Mouse (Mus musculus): ENCODE data around the gene Car9.
"Not testable (repeated sequence)": the region's sequence is repeated elsewhere in the genome, so short reads cannot be mapped to it uniquely, and the experiment has no call there.

Gene Car9

GRCm38 (mm10) chr4:43506536-43507185 lies at the start of gene Car9:
Car9 (plus strand) TSS chr4:43506966.
- no peak for DNase-seq (ENCODE audit: low read depth, low spot score)

DNA sequence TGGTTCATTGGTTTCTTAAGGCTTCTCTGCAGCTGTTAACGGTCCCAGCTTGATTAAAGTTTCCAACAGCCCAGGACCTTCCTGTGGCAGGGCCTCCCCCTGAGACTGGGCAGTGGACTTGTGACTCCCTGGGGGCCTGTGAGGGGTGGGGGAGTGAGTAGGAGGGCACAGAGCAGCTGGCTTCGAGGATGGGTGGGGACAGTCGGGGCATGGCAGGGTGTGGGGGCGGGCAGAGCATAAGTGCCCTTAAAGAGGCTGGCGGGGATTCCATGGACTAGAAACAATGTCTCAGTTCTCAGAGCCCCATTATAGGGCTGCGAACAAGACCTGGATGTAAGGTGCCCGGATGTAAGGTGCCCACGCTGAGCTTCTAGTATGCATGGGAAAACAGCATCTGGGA lies 49.6 kb upstream of the Car9 start:
- no peak for DNase-seq (ENCODE audit: low read depth, low spot score)

DNA sequence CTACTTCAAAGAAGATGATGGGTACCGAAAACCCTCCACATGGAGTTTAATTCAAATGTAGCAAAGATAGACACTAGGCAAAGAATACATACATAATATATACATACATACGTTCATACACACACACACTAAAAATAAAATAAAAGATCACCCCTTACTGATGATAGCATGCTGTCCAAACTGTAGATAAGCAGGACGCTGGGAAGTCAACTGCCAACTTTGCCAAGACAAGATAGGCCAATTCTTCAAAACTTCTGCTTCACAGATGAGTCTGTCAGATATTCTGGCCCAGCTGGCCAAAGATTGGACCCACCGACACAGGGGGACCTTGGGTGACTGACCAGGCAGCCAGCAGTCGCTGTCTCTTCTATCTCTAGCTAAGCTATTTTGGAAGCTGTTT lies 43.7 kb upstream of the Car9 start:
- DNase-seq (ENCODE audit: low read depth, low spot score) = no peak

DNA sequence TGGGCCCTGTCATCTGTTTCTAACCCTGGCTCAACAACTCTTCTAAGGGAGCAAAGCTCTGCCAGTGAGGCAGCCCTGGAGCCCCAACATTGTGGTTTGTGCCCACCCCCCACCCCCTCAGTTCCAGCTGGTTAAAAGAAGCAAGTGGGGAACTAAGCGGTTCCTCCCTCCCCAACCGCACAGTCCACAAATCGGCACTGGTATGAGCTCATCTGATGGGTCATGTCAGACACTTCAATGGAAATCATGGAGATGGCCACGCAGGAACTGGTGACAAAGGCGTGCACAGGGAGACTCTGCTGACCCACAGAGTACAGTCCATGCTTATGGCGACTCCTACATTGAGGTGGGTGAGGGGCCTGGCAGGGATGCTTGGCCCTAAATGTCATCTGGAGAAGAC lies 40.8 kb upstream of the Car9 start:
- no peak for DNase-seq (ENCODE audit: low read depth, low spot score)

DNA sequence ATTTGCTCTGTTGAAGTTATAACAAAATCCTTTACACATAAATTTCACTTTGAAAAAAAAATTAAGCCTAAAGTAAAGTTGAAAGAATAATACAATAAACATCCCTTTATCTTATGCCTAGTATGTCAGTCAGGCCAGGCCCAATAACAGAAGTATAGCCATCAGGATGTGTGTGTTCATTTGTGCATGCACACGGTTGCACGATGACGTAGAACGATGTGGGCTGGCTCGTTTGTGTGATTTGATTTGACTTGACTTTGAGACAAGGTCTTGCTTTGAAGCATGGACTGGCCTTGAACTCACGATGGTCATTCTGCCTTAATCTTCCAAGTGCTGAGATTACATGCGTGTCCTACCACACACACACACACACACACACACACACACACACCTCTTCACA lies 39.9 kb upstream of the Car9 start:
- DNase-seq (ENCODE audit: low read depth, low spot score) = no peak

- no peak for DNase-seq (ENCODE audit: low read depth, low spot score)
Observed at GRCm38 (mm10) chr4:43470301-43470700, 36.5 kb upstream of the Car9 start.

DNA sequence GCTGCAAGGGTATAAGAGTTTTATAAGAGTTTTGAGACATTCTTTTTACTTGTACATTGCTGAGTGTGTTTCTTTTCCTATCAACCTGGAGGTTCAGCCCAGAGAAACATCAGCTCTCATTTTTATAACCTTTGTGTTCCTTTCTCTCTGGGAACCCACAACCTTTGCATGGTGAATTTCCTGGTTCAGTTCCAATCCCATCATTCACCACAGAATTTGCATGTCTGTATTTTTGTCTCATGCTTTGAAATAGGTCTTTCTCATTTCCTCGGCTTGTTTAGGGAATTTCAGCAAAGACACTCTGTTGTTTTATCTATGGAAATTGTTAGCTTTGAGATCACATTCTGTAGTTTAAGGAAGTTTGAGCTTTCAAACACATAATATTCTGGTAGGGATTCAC lies 33.1 kb upstream of the Car9 start:
- DNase-seq (ENCODE audit: low read depth, low spot score) = no peak

DNA sequence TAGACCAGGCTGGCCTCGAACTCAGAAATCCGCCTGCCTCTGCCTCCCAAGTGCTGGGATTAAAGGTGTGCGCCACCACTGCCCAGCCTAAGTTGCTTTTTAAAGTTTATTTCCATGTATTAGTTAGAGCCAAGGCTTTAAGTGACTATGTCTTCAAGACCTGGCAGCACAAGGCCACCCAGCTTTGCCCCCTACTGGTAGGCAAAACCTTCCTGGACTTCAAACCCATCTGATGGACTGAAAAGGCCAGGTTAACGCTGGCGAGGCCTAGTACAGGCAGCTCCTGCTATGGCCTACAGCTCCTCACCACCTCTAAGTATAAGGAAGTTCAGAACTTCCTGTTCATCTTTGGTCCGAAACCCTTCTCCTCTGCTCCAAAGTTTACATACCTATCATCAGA lies 30.2 kb upstream of the Car9 start:
- DNase-seq (ENCODE audit: low read depth, low spot score) = no peak

DNA sequence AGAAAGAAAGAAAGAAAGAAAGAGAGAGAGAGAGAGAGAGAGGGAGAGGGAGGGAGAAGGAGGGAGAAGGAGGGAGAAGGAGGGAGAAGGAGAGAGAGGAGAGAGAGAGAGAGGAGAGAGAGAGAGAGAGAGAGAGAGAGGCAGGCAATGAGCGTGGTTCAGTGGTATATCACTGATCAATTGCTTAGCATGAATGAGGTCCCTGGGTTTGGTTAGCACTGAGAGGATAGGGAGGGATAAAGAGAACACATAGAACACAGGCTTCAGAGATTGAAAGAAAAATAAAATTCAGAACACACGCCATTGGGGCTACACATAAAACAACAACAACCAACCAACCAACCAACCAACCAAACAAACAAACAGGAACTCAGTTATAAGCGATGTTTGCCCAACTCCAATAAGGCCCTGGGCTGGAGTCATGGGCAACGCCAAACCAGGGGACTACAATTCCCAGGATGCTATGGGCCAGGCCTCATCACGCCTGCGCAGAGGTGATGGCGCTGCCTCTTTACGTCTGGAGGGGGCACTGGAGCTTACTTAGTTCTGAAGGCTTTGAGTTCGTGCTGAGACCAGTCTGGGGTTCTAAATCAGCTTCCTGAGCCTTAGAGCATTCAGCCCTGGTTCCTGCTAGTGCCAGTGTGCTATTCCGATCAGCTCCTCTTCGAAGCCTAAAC lies 28.8 kb upstream of the Car9 start:
- DNase-seq (ENCODE audit: low read depth, low spot score) = peak; percentile 92

- DNase-seq (ENCODE audit: low read depth, low spot score) = no peak
Observed at GRCm38 (mm10) chr4:43478534-43478858, 28.3 kb upstream of the Car9 start.

- DNase-seq (ENCODE audit: low read depth, low spot score) = peak; percentile 73
Observed at GRCm38 (mm10) chr4:43478906-43479832, 27.6 kb upstream of the Car9 start.

DNA sequence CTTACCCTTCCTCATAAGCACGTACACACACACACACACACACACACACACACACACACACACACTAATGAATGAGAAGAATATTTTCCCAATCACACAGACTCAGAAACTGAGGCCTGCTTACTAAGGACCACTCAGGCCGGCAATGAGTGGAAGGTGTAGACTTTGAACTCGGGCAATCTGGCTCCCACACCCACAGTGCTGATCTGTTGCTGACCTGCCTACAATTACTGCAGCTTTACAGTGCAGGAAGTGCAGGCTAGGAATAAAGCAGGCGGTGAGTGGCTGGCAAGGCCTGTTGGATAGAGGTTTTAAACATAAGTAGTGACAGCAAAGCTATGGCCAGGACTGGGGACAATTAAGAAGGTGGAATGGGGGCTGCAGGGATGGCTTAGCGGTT lies 25.8 kb upstream of the Car9 start:
- DNase-seq (ENCODE audit: low read depth, low spot score) = no peak

DNA sequence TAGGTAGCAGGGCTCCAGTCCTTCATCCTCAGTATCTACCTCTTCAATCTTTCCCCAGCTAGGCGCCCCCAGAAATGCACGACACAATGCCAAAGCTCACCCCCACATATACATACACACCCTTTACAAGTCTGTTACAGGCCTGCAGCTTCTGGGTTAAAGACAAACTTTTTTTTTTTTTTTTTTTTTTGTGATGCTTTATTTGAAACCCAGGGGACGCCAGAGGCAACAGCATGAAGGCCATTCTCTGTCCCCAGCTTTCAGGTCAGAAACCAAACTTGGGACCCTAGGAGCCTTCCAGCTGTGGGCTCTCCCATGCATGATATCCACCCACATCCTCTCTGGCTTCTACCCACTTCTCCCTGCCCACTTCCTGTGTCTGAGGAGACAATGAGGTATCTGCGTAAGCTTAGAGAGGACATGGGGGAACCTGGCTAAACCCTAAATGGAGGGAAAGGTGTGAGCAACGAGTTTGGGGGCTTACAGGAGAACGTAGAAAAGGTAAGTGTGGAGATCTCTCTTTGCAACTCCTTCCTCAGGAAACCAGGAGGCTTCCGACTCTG lies 24.8 kb upstream of the Car9 start:
- no peak for DNase-seq (ENCODE audit: low read depth, low spot score)

GRCm38 (mm10) chr4:43482591-43482990 lies 24.2 kb upstream of the Car9 start:
- DNase-seq (ENCODE audit: low read depth, low spot score) = no peak

DNA sequence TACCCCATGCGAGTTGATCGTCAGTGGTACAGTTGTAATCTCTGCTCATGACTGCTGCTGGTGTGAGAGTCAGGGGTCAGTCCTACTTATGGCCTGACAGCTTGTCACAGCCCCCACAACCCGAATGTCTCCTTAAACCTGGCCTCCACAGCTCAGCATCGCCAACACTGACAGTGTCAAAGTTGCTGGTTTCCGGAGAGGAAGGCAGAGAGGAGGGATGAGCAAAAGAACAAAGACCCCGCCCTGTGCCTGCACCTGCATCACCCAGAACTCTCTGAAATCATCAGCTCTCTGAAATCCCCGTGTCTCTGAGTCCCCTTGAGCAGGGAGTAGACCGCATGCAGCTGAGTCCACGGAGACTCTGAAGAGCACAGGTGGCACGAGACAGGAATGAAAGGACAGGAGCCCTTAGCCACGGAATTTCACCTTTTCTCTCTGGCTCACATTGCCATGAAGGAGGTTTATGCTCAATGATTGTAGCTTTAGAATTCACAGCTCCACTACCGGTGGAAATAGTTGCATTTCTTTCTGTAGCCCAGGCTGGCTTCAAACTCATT lies 23.2 kb upstream of the Car9 start, which contains the start of gene Sit1:
Gene Sit1, minus strand, starts transcription at position 200 of the 557 bp plus-strand sequence.
- no peak for DNase-seq (ENCODE audit: low read depth, low spot score)

DNA sequence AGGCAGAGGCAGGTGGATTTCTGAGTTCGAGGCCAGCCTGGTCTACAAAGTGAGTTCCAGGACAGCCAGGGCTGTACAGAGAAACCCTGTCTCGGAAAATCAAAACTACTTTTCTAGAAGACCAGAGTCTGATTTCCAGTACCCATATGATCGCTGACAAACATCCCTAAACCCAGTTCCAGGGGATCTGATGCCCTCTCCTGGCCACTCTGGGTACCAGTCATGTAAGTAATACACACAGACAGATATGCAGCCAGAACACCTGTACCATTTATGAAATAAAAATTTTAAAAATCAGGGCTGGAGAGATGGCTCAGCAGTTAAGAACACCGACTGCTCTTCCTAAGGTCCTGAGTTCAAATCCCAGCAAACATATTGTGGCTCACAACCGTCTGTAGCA lies 21.1 kb upstream of the Car9 start:
- DNase-seq (ENCODE audit: low read depth, low spot score) = not testable (repeated sequence)

DNA sequence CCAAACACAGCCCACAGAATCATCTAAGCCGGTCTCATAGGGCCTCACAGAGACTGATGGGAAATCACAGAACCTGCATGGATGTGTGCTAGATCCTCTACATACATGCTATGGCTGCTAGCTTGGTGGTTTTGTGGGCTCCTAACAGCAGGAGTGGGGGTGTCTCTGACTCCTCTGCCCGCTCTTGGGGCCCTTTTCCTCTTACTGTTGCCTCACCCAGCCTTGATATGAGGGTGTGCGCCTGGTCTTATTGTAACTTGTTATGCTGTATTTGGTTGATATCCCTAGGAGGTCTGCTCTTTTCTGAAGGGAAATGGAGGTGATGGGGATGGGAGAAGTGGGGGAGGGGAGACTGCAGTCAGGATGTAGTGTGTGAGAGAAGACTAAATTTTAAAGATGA lies 17.2 kb upstream of the Car9 start:
- no peak for DNase-seq (ENCODE audit: low read depth, low spot score)

DNA sequence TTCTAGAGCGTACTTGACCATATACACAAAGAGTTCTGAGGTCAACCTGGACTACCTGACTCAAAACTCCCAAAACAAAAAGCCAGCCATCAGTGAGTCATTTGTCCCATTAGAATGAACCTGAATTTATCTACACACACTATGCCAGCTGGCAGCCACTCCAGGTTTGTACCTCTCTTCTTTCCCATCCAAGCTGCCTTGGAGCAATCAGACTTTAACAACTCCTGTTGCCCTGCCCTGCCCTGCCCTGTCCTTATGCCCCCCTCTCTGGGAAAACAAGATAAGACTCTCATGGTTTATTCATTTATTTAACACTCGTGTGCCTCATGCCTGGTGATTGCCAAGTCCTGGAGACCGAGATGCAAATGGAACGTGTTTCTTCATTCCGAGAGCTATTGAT lies 16.0 kb upstream of the Car9 start:
- no peak for DNase-seq (ENCODE audit: low read depth, low spot score)

GRCm38 (mm10) chr4:43492101-43492820 lies 14.5 kb upstream of the Car9 start:
- no peak for DNase-seq (ENCODE audit: low read depth, low spot score)

DNA sequence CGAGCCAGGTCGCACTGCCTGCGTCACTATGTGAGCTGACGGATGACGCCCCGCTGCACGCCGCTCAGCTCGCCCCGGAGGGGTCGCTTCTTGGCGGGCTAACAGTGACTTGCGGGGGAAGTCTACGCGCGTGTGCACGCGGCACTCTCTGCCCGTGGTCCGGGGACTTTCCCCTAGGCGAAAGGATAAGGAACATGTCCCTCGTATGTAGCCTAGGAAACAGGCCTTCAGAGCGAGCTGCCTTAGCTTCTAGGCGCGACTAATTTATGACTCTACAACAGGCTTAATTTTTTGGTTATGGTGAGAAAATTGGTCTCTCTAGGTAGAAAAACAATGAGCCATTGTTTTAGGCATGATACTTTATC lies 14.0 kb upstream of the Car9 start, which contains the start of gene Ccdc107:
Gene Ccdc107, plus strand, starts transcription at position 80 of the 365 bp plus-strand sequence.
- peak; percentile 97 for DNase-seq (ENCODE audit: low read depth, low spot score)

DNA sequence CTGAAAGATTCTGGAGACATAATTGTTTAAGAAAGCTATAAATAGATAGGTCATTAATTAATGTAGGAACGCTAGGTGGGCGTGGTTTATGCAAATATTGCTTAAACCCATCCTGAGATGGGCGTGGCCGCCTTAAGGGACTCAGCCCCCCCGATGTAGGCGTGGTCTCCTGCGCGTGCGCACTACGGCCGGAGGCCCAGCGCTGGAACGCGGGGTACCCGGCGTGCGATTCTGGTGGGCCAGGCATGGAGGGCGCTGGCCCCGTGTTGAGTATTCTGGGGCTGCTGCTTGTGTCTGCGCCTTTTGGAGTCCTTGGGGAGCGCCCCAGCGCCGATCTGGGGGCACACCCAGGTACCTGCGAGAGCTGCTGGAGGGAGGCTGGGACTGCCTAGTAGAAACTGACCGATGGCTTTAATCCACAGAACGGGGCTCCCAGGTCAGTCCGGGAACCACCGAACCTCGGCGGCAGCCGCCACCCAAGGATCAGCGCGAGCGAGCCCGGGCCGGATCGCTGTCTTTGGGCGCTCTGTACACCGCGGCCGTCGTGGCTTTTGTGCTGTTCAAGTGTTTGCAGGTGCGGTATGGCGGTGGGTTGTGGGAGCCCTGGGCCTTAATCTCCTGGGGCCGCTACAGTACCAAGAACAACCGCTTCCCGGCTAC lies 13.4 kb upstream of the Car9 start:
- peak; percentile 97 for DNase-seq (ENCODE audit: low read depth, low spot score)
